Mouse (Mus musculus) kidney, adult 2 months (tissue): ENCODE data around the gene Sgf29.

Experiments used
- CTCF ChIP-seq: fragments of 200-500 bp; conservative IDR thresholded peaks from 2 replicates; pipeline ENCODE4 v1.5.1; 2011; ENCODE audit warnings: low read depth, mild to moderate bottlenecking, control low read depth, low read length, moderate library complexity, mixed read lengths; ENCODE audit not compliant: insufficient read depth, insufficient read length
- POLR2A ChIP-seq: fragments of 200-500 bp; IDR thresholded peaks from one replicate; pipeline ENCODE4 v1.6.1; 2011; ENCODE audit warnings: low read depth, low read length, control low read depth

GRCm38 (mm10) chr7:126704121-126704980 lies 55.2 kb downstream of the Sgf29 start:
- TF ChIP-seq POLR2A, result no peak
- TF ChIP-seq CTCF, result no peak
